Mouse (Mus musculus) cerebellum, adult 9-10 months (tissue): Measurements from ENCODE around the gene Mllt11.
A peak's percentile ranks its signal among the peaks of the same experiment; 100 is the strongest.

Experiments used
- DNase-seq: peaks from one replicate; pipeline ENCODE4 v3.0.0; 2022

Mllt11 gene

DNA sequence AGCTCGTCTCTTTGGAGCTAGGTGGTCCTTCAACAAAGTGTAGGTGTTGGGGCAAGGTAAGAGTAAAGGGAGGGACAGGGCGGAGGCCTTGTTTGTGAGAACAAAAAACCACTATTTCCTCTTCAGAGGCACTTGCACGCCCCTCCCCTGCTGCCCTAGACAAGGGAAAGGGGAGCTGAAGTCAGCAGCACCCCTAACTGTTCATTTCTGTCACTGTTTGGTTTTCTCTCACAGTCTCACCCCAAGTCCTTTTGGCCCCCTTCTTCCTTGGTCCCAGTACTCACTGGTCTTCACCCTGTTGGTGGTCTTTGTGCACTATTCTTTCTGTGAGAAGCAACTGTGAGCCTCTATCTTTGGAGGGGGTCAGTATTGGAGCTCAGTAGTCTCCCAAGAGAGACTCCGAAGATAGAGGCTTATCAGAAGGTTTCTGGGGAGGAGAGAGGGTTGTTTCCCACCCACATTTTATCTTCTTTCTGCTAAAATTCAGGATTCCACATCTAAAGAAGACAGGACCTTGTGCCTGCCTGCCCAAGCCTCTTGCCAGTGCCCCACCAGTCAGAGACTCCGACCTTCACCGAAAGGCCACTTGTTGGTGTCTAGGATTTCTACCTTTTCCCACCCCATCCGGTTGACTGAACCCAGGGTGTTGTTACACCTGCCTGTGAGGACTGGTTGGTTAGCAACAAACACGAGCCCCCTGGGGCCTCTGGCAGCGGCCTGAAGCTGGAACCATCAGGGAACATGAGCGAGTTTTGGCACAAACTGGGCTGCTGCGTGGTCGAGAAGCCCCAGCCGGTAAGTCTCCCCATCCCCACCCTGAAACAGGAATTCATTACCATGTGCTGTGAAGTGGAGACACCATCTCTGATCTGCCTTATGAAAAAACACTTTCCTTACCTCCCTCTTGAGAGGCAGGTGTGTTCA lies at the start of gene Mllt11:
Gene Mllt11, minus strand, starts transcription at position 874 of the 924 bp plus-strand sequence.
- DNase-seq: no peak

DNA sequence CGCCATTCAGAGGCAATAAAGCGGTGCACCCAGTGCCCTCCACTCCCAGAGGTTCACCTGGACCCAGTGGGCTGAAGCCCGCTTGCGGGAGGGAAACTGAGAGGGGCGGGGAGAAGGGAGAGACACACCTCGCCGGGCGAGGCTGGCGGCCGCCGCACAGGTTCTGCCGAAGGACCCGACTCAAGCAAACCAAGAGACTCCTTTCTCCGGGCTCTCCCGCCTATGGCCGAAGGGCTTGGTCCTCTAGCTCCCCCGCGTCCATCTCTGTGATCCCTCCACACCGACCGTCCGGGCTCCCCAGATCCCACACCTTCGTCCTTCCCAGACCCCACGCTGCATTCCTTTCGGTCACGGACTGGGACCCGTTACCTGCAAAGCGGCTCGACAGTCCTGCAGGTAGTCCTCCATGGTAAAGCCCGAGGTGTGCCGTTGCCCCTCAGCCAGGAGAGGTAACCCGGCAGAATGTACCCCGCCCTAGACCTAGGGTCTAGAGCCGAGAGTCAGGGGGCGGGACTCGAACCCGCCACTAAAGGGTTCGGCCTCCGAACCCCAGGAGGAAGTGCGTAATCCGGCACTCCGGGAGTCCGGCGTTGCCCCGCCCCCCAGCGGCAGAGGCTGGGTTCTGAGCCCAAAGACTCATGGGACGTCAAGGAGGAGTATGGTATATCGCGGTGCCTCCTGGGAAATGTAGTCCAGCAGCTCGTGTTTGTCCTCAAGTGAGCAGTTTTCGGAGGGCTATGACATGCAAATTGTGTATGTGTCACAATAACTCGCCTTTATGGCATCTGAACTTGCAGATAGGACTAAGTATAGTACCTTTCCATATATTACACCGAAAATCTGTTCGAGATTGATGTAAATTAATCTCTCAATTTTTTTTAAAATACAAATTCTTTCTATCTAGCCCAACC lies 49.5 kb upstream of the Mllt11 start, which contains the start of the genes Mindy1 and Prune1:
Gene Mindy1, plus strand, starts transcription at position 130 of the 911 bp plus-strand sequence.
Gene Prune1, minus strand, starts transcription at position 861 of the 911 bp plus-strand sequence.
- DNase-seq: peak; percentile 99

DNA sequence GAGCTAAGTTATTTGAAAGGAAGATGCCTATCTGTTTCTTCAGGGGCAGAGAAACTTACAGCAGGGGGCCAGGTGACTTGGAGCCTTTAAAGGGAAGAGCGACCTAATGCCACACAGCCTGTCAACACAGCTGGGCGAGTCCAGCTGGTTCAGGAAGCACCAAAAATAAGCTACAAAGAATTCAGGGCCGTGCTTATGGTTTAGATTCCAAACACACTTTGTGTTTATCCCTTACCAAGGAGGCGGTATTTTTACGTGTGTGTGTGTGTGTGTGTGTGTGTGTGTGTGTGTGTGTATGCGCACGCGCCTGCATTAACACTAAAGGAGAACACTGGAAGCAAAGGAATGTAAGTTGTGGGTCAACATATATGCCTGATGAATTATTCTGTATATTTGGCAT lies 48.8 kb upstream of the Mllt11 start:
- DNase-seq: peak; percentile 76

DNA sequence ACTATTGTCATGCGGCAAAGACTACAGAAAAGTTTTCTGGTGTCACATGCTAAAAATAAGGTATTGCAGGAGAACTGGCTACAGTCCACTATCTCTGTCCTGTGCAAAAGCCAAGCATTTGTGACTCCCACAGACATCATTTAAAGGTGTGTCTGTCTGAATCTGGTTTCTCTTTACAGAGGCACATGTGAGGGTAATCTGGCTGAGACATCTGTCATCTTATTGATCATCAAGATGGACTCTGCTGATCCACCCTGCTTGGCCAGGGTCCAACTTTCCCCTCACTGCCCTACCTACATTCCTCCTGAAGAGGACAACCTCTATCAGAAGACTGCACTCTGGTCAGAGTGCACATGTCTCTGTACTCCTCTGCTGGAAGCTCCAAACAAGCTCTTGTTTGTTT lies 45.2 kb upstream of the Mllt11 start:
- peak; percentile 63 for DNase-seq

DNA sequence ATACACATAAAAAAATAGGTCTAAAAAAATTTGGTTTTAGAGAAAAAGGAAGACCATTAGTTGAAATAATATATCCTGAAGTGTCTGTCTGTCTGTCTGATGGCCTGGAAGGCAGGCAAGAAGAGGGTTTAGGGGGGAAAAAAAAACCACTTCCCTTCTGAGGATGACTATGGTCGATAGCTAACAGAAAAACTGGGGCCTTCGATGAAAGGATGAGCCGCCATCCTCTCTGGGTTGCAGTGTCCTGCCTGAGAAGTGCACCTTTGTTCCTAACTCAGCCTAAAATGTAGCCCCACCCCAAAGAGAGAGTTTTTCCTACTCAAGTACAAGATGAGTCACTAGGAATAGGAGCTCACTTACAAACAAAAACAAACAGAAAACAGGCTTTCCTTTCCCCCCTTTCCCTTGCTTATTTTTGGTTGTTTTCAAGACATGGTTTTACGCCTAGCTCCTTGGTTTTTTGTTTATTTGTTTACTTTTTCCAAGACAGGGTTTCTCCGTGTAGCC lies 44.5 kb upstream of the Mllt11 start:
- DNase-seq: no peak

DNA sequence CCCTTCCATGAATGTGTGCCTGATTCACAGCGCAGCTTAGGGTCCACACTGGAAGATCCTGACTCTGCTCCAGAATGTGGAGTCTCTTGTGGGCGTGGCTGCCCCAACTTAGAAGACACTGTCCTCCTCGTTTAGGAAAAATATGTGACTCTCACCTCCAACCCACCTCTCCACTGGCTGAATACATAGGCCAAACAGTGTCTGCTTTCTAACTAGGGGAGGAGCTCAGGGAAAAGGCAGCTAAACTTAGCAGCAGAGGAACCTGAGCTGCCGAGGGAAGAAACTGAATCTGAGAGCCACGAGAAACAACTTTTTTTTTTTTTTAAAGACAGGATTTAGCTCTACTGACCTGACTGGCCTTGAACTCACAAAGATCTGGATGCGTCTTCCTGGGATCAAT lies 43.2 kb upstream of the Mllt11 start:
- DNase-seq: no peak

DNA sequence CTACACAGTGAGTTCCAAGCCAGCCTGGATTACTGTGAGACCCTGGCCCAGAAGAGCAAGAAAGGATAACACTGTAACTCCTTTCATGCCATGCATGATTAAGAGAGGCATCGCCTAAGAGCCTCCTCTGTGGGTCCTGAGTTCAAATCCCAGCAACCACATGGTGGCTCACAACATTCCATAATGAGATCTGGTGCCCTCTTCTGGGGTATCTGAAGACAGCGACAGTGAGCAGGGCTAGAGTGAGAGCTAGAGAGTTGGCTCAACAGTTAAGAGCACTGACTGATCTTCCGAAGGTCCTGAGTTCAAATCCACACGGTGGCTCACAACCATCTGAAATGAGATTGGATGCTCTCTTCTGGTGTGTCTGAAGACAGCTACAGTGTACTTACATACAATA lies 42.5 kb upstream of the Mllt11 start:
- no peak for DNase-seq

DNA sequence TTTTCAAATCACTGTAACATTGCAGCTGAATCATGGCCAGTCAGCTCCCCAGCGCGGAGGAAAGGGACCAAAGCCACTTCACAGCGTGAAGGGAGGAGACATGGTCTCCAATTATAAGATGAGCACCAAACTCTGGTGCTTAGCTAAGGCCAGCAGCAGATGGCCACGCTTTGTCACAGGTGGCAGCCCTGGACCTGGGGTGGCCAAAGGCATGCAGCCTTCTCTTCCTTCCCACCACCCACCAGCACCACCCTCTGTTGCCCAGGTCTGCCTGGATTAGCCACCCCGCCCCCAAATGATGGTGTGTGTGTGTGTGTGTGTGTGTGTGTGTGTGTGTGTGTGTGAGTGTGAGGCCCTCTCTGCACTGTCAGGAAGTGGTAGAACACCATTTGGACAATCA lies 41.5 kb upstream of the Mllt11 start:
- peak; percentile 96 for DNase-seq

DNA sequence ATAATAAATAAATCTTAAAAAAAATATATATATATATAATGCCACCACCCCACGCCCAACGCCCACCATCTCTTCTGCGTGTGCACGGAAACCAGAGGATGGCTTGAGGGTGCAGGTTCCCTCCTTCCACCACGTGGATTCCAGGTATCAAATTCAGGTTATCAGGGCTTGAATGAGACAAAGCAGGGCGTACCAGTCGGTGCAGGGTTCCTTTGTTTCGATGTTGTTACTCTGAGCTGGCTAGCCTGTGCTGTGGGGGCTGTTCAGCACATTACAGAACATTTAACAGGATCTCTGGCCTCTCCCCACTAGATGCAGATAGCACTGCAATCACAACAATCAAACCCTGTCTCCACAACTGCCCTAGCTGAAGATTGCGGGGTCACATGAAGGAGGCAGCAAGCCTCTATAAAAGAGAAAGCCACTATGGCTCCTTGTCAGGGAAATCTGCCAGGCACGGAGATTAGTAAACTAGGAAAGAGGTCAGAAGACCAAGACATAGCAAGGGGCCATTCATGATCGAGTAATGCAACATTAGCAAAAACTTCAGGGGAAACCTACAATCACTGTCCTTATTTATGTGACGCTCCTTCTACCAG lies 38.9 kb upstream of the Mllt11 start:
- DNase-seq: no peak

DNA sequence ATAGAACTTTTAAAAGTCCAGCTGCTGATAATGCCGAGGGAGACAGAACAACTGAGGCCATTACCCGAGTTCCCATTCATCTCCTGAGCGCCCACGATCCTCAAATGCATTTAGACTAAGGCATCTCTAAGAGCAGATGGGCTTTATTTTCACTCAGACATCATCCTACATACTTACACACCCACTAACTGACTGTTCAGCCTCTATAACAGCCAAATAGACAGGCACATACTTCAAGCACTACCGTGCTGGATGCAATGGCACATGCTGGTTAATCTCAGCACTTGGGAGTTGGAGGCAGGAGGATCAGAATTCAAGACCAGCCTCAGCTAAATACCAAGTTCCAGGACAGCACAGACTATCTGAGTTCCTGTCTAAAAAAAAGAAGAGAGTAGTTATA lies 37.8 kb upstream of the Mllt11 start:
- no peak for DNase-seq

DNA sequence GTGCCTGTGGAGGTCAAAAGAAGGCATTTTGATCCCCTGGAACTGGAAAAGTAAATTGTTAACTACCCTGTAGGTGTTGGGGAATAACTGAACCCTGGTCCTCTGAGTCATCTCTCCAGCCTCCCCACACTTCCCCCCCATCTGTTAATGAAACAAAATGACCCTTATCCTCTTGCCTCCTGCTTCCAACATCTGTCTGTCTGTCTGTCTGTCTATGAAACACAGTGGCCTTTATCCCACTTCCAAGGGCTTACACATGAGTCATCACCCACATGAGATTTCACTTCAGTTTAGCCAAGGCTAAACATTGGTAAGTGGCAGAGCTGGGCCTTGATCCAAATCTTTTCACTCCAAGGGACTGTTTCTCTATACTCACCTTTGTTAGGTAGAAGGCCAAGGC lies 35.9 kb upstream of the Mllt11 start:
- no peak for DNase-seq

DNA sequence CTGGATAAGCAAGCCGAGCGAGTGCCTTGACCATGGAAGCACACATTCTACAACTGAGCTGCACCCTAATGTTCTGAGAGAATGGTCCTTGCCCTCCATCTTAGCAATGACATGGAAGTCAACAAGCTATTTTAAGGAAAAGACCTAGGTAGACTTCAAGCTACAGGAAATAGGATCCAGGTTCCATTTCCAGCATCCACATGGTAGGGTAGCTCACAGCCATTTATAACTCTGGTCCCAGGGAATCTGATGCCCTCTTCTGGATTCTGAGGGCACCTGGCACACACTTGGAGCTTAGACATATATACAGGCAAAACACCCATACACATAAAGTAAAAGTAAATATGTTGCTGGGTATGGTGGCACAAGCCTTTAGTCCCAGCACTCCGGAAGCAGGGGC lies 34.1 kb upstream of the Mllt11 start:
- no peak for DNase-seq

DNA sequence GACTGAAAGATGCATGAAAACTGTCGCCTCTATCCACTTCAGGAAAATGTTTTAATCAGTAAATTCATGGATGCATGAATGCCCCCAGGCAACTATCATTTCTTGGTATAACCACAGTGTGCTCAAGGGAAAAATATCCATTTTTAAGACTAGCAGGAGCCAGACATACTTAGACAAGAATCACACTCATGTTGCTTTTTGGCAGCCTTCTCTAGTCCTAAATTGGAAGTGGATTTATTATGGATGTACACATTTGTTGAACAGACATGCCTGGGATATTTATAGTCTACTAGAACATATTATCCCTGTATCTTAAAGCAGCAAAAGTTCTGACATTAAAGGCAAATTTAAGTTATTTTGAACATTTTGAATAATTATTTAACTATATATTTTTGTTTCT lies 32.8 kb upstream of the Mllt11 start:
- no peak for DNase-seq

DNA sequence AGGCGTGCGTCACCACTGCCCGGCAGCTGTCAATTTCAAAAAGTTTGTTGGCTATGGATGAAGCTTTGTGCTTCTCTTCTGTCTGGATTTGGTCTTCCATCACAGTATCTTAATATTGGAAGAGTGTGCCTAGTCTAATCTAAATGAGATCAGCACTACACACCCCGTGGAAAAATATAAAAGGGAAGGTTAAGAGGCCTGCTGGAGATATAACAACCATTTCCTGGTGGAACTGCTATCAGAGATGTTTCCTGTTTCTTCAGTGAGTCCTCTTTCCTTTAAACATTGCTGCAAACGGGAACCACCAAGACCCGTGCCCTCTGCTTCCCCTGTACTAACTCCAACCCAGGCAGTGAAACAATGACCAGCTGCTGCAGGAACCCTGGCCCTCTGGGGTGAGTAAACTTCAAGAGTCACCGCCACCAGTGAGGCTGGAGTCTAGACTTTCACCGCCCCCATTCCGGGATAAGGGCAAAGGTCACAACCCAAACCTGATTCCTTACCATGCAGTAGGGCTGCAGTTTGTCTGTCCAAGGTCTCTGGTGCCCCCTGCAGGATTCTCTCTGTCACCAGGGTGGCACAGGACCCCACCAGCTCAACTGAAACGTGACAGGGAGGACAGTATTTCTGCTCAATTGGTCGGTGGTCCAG lies 31.2 kb upstream of the Mllt11 start:
- peak; percentile 68 for DNase-seq

DNA sequence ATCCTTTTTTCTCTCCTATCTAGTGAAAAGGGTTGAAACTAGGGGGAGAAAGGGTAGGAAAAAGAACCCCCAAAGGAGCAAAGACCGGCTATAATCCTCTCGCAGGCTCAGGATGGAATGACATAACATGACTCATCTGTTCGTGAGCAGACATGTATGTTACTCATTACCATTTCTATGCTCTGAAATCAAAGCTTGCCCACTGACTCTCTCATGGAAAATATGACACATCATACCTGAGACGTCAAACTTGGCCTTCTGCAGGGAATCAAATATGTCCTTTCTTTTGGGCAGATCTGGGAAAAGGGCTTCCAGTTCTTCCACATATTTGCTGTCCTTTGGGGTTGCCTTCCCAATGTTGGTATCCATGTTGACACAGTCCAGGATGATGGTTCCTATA lies 30.0 kb upstream of the Mllt11 start:
- no peak for DNase-seq

DNA sequence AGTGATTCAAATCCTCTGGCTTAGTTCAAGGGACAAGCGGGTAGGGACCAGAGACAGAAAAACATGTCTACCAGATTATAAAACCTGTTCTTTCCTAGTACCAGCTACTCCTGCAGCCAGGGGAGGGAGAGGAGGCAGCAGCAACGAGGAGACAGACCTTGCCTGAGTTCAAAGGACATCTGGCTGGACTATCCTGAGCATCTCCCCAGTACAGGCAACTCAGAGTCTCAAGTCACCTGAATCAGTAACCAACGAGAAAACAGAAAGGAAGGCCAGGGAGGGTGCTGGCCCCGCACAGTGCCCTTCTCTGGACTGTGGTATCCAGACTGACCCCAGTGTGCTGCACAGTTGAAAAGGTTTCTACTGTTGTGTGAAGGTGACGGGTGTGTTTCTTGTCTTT lies 25.0 kb upstream of the Mllt11 start:
- no peak for DNase-seq

DNA sequence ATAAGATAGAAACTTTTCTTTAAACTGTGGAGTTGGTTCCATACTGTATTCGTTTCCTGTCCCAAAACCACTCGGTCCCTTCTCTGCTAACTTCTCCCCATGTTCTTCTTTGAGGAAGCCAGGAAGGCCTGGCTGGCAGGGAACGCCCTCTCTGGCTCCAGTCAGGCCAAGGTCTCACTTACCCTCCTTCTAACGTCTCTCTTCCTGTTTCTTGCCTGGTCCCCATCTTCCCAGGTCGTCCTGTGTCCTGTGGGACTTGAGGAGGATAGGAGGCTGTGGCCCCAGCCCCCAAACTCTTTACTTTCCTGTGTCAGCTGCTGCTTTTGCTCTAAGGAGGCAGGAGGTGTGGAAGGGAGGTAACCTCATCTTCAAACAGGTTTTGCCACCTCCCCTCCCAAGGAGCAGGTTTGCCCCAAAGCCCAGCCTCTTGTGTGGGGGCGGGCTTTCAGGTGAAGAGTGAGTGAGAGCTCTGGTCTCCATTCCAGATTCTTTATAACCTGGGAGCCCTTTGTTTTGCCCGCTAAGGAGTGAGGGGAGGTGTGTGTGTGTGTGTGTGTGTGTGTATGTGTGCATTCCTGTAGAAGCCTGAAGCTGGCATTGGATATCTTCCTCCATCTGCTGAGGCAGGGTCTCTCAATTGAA lies 18.9 kb upstream of the Mllt11 start, which contains the start of gene Bnipl:
Gene Bnipl, minus strand, starts transcription at position 411 of the 642 bp plus-strand sequence.
- no peak for DNase-seq

DNA sequence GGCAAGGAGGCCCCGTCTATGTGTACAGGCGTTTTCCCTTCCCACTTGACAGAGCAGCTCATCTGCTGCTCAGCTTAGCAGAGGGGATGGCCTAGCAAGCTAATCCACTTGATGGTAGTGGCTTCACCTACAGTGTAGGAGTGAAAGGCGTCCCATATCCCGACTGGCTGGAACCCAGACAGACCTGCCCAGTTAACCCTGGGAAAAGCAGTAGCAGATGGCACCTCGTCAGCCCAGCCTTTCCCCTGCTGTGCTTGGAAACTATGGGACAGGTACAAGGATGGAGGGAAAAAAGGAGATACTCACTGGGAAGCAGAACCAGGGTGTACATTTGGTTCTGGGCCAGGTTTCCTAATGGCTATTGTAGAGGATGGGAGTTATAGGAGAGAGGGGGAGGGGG lies 18.4 kb upstream of the Mllt11 start:
- peak; percentile 94 for DNase-seq

DNA sequence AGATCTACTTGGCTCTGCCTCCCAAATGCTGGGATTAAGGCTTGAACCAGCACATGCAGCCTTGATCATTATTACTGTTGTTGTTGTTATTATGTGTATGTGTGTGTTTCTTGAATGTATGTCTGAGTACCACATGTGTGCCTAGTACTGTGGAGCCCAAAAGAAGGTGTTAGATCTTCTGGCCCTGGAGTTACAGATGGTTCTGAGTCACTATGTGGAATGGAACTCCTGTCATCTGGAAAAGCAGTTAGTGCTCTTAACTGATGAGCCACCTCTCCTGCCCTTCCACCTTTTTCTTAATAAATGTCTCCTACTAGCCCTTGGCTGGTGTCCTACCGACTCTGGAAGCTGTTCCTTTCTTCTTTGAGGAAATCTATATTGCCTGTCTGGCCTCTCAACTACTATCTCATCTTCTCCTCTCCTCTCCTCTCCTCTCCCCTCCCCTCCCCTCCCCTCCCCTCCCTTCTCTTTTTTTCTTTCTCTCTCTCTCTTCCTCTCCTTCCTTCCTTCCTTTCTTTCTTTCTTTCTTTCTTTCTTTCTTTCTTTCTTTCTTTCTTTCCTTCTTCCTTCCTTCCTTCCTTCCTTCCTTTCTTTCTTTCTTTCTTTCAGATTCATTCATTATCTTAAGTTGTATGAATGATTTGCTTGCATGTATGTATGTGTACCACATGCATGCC lies 15.8 kb upstream of the Mllt11 start:
- DNase-seq: no peak

DNA sequence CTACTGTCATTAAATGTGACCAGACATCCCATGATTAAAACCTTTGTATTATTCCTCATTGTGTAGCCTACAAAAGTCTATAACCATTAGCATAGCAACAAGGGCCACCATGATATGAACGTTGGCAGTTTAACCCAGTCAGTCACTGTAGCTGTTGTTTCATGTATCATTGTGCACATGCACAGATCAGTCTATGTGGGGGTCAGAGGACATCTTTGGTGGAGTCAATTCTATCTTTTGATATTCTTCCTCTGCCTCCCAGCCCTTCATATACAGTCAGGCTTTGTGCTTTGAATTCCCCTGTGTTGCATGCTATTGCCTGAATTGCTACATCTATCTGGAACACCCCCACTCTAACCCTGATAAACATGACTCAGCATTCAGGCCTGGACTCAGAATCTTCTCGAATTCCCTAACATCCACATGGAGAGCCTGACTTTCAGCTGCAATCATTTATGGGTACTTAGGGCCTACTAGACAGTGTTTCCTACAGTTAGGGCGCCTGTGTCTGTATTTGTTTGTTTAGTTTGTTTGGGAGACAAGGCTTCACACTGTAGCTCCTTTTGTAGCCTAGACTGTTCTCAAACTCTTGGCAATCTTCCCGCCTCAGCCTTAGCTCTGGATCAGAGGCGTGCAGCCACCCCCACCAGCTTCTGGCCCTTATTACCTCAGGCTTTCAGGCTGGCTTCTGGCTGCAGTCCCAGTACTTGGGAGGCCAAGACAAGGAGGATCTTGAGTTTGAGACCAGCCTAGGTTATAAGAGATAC lies 14.7 kb upstream of the Mllt11 start:
- no peak for DNase-seq
